Mouse (Mus musculus) heart, adult 2 months (tissue): ENCODE measurements at regions not wholly inside any gene's neighbourhood (a gene's known extent, or its start where the extent isn't known, plus 50 kb on each side); places are given as distances from the start of the nearest gene placed in this dataset.

ENCODE experiments used
- DNase-seq, 2 experiments: peaks; one replicate each; pipeline ENCODE4 v3.0.0; 2021
- H3K27ac ChIP-seq: fragments of 200-600 bp; 2 replicates; pipeline ENCODE4 v1.8.1; 2022
- H3K27me3 ChIP-seq: fragments of 200-500 bp; 2 replicates; pipeline ENCODE4 v1.6.1; 2012; ENCODE audit warnings: mild to moderate bottlenecking, low read length, inconsistent platforms, mixed read lengths; ENCODE audit not compliant: control insufficient read depth, insufficient read depth
- H3K36me3 ChIP-seq: fragments of 200-500 bp; 2 replicates; pipeline ENCODE4 v1.6.1; 2012; ENCODE audit warnings: low read length, inconsistent platforms; ENCODE audit not compliant: control insufficient read depth, insufficient read depth
- H3K4me1 ChIP-seq: fragments of 200-500 bp; 2 replicates; pipeline ENCODE4 v1.6.1; 2011; ENCODE audit warnings: low read length; ENCODE audit not compliant: control insufficient read depth, insufficient read depth
- H3K4me3 ChIP-seq: fragments of 200-600 bp; 2 replicates; pipeline ENCODE4 v1.8.1; 2022
- H3K79me2 ChIP-seq: fragments of 200-500 bp; replicated peaks from 2 replicates; pipeline ENCODE4 v1.6.1; 2012; ENCODE audit warnings: mild to moderate bottlenecking, inconsistent platforms, low read length, moderate library complexity, mixed read lengths; ENCODE audit not compliant: control insufficient read depth, insufficient read depth
- H3K9ac ChIP-seq: fragments of 200-500 bp; 2 replicates; pipeline ENCODE4 v1.6.1; 2012; ENCODE audit warnings: low read depth, mild to moderate bottlenecking, control low read depth, inconsistent platforms, low read length, mixed read lengths
- CTCF ChIP-seq: fragments of 200-600 bp; IDR thresholded peaks from 2 replicates; pipeline ENCODE4 v1.8.1; 2022; ENCODE audit warnings: antibody characterized with exemption, mild to moderate bottlenecking, moderate library complexity
- EP300 ChIP-seq: fragments of 200-500 bp; IDR thresholded peaks from 2 replicates; pipeline ENCODE4 v1.6.1; 2011; ENCODE audit warnings: low read depth, low read length, control low read depth; ENCODE audit not compliant: insufficient read depth
- POLR2A ChIP-seq: fragments of 200-500 bp; IDR thresholded peaks from 2 replicates; pipeline ENCODE4 v1.6.1; 2011; ENCODE audit warnings: mild to moderate bottlenecking, low read depth, low read length, control low read depth; ENCODE audit not compliant: insufficient read depth
- WGBS: fragments of 180-500 bp; shearing (Covaris S2); methylation state at CpG from one replicate; pipeline ENCODE4 v1.1.7; 2018; 5-methylcytosine and 5-hydroxymethylcytosine counted together
- intact Hi-C: fragments of 180-260 bp; cut with DNase I; formaldehyde crosslinking; loops from one replicate; pipeline ENCODE4 v1.15.1; 2025

DNA sequence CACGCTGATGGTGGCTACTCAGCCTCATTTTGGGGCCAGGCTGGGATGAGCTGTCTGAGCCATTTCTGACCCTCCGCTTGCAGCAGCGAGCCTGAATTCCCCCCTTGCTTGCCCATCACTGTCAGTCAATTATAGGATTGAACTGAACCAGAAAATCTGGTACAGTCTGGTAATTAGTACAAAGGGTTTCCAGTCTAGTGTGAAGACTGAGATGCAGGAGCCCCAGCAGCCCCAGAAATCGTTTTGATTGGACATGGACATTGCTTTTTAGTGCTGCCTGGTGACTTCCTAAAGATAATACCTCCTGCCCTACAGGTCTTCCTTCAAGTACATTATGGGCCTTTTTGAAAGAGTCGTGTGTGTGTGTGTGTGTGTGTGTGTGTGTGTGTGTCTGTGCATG, 88.5 kb upstream of the Sox2 start:
- 60% methylated on average over 5 of the region's 5 CpGs for WGBS
- intact Hi-C loops = no loop called here
- no peaks in the 10 kb centered on the region for H3K36me3 ChIP-seq
- no peak overlapping the region for H3K9ac ChIP-seq
- no peak for TF ChIP-seq EP300
- no peak for TF ChIP-seq POLR2A
- no peak overlapping the region for H3K4me3 ChIP-seq
- no peak overlapping the region for H3K27ac ChIP-seq
- no peaks in the 10 kb centered on the region for H3K27me3 ChIP-seq
- no peaks in the 10 kb centered on the region for H3K79me2 ChIP-seq
- H3K4me1 ChIP-seq = no peaks in the 10 kb centered on the region
- no peak for DNase-seq

DNA sequence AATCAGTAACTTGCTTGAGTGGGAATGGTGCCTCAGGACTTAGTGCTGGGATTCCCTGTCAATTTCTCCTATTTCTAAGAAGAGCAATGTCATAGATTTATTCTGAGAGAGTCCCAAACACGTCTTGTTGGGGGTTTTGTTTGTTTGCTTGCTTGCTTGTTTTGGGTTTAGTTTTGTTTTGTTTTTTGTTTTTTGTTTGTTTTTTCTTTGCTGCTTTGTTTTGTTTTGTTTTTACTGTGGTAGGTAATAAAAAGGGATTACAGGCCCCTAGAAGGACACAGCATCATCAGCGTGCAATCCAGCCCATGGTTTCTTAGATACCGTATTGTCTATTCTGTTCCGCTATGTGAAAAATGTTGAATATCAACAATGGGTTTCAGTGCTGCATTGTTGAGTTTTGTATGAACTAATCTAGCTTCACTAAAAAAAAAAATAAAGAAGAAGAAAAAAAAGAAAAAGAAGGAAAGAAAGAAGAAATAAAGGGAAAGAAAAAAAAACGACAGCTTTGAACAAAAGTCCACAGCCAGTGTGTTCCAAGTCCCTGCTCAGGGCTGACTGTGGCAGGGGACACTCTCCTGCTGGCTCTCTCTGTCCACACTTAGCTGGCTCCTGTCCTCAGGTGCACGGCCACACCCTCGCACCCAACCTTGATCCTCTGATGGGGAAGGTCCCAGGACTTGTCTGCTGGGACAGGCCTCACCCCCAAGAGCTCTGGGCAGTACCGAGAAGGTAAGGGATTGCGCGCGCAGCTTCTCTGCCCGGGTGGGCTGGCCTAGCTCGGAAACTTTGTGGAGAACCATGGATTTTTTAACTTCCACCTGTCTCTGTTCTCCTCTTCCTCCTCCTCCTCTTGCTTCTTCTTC, 90.1 kb upstream of the Sox2 start:
- Histone ChIP-seq H3K27me3 (no peaks in the 10 kb centered on the region), H3K4me1 (no peaks in the 10 kb centered on the region), H3K27ac (no peak overlapping the region), H3K9ac (no peak overlapping the region), H3K79me2 (no peaks in the 10 kb centered on the region), H3K4me3 (no peak overlapping the region), H3K36me3 (no peaks in the 10 kb centered on the region)
- WGBS = 73% methylated on average over 13 of the region's 13 CpGs
- no peak for DNase-seq
- intact Hi-C loops = no loop called here
- TF ChIP-seq EP300 (no peak), POLR2A (no peak)

DNA sequence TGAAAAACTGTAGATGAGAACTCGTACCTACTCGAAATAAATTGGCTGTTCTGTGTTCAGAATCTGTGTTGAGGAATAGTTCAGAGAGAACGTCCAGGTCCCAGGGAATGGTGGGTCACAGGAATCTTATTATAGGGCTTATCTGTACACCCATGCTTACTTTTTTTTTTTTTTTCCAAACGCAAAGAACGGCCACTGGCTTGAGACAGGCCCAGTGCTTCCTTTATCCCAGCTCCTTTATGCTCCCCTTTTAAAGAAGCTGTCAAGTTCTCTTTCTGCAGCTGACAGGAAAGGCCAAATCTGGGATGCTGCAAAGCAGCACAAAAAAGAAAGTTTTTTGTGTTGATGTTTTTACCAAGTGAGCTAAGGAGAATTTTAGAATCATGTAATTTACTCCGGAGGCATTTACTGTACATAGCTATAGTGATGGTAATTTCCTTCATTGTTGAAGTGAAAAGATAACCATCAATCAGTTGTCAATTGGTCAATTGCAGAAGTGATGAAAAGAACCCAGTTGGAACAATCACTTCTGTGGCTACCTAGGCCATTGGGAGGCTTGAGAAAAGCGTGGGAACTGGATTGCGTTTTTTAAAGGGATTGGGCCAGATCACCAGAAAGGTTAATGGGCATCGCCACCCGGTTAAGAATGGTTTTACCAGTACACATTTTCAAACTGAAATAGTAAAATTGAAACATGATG, 91.2 kb upstream of the Sox2 start:
- no peaks in the 10 kb centered on the region for H3K79me2 ChIP-seq
- H3K27me3 ChIP-seq = no peaks in the 10 kb centered on the region
- TF ChIP-seq POLR2A (no peak), CTCF (no peak), EP300 (no peak)
- no peak overlapping the region for H3K4me3 ChIP-seq
- DNase-seq = no peak
- no peak overlapping the region for H3K9ac ChIP-seq
- no peaks in the 10 kb centered on the region for H3K4me1 ChIP-seq
- H3K36me3 ChIP-seq = no peaks in the 10 kb centered on the region
- WGBS = 61% methylated on average over 10 of the region's 10 CpGs
- intact Hi-C loops = no loop called here
- no peak overlapping the region for H3K27ac ChIP-seq

DNA sequence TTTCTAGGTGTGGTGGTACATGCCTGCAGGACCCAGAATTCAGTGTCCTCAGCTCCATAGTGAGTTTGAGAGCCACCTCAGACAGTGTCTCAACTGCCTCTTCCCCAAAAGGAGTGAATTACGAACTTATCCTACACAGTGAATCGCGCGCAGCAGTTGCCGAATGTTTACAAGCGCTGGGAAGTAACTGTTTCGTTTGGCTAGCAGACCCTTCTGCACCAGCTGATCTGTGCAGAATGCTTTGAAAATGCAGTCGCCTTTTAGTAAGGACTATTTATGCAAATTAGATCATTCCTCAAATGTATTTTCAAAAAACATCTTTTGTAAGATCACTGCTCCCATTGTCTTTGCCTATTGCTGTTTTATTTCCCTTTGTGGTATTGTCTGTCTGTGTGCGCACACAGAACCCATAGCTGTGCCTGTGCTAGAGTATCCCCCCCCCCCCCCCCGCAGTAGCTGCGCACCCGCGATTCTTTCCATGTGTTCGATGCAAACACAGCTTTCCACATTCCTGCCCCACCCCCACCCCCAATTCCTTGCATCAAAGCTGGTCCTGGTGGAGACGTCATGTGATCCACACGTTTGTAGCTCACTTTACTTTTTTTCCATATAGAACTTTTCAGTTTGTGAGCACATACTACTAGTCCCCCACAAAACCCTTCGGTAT, 97.5 kb upstream of the Sox2 start:
- 60% methylated on average over 17 of the region's 17 CpGs for WGBS
- intact Hi-C loops = no loop called here
- Histone ChIP-seq H3K4me3 (no peak overlapping the region), H3K36me3 (no peaks in the 10 kb centered on the region), H3K27ac (no peak overlapping the region), H3K4me1 (no peaks in the 10 kb centered on the region), H3K27me3 (no peaks in the 10 kb centered on the region), H3K79me2 (no peaks in the 10 kb centered on the region), H3K9ac (no peak overlapping the region)
- TF ChIP-seq EP300 (no peak), POLR2A (no peak)
- no peak for DNase-seq

DNA sequence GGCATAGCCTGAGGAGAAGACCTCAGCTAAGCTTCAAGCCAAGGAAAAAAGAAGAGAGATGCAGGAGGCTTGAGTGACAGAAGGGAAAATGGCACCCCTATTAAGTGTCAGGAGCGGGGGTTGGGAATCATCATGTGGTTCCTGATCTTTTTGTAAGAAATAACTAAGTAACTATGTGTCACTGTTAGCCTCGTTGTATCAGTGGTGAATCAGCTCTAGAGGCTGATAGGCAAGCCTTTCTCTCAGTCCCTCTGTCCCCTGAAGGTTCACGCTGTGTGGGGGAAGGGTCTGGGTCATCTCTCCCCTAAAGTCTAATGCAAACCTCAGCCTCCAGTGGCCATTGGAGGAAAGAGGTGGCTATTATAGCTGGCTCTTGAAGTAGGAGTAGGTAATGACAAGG, 99.1 kb upstream of the Sox2 start:
- H3K4me1 ChIP-seq = no peaks in the 10 kb centered on the region
- WGBS = 60% methylated on average over 3 of the region's 3 CpGs
- no peaks in the 10 kb centered on the region for H3K79me2 ChIP-seq
- no peaks in the 10 kb centered on the region for H3K36me3 ChIP-seq
- H3K4me3 ChIP-seq = no peak overlapping the region
- intact Hi-C loops = no loop called here
- H3K9ac ChIP-seq = no peak overlapping the region
- TF ChIP-seq CTCF (no peak), POLR2A (no peak), EP300 (no peak)
- H3K27ac ChIP-seq = no peak overlapping the region
- DNase-seq = no peak
- no peaks in the 10 kb centered on the region for H3K27me3 ChIP-seq

DNA sequence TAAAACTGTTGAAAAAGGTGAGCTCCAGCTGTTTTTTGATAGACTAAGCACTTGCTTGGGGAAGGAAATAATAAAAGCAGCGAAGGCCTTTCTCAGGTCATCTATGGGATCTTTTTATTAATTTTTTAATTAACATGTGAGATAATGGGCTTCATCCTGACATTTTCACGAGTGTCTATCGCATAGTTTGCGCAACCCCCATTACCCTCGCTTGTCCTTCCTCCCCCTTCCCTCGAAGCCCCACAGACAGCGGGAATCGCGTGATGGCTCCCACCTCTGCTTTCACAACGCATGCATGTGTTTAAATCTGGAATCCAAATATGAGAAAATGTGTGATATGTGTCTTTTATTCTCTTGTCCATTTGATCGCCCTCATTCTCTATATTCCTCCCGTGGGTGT, 100.0 kb upstream of the Sox2 start:
- DNase-seq = no peak
- TF ChIP-seq POLR2A = no peak
- TF ChIP-seq CTCF = no peak
- no peak for TF ChIP-seq EP300
- Histone ChIP-seq H3K4me1 (no peaks in the 10 kb centered on the region), H3K79me2 (no peaks in the 10 kb centered on the region), H3K27me3 (no peaks in the 10 kb centered on the region), H3K9ac (no peak overlapping the region), H3K27ac (no peak overlapping the region), H3K4me3 (no peak overlapping the region), H3K36me3 (no peaks in the 10 kb centered on the region)
- intact Hi-C loops = no loop called here
- 78% methylated on average over 12 of the region's 12 CpGs for WGBS
